Mouse (Mus musculus): ENCODE data around the gene Stk35. TPM values are rescaled to one million over a fixed set of nuclear protein-coding genes. Genes with fewer than 3 reads are reported as not detected.
"Not testable (repeated sequence)": the region's sequence is repeated elsewhere in the genome, so short reads cannot be mapped to it uniquely, and the experiment has no call there.

Gene Stk35
- polyA plus RNA-seq, 1 experiment: 6.9 TPM

DNA sequence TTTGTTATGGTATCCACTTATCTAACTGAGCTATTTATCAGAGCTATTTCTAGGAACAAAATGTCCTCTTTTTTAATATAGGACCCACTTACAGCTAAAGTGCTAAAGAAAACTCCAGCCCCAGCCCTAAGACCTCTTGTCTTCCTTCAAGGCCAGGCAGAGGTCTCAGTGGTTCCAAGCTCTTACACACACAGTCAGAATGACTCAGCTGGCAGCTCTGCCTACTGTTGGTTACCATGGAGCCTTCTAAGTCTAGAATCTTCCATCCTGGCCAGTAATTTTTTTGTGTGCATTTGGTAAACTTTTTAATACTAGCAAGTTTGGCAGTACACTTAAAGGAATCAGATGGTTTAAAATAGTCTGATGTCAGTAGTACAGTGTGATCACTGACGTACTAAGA lies 19.6 kb downstream of the Stk35 start:
- Histone ChIP-seq H3K27ac (replicated peaks; ENCODE audit: low read depth, low read length) (peak overlapping the region; percentile 72), H3K4me3 (ENCODE audit: insufficient read depth, low read depth, low read length) (no peak overlapping the region), H3K4me1 (ENCODE audit: control insufficient read depth, insufficient read depth, insufficient read length, low read length) (peaks cover 40% of the 10 kb centered on the region)

DNA sequence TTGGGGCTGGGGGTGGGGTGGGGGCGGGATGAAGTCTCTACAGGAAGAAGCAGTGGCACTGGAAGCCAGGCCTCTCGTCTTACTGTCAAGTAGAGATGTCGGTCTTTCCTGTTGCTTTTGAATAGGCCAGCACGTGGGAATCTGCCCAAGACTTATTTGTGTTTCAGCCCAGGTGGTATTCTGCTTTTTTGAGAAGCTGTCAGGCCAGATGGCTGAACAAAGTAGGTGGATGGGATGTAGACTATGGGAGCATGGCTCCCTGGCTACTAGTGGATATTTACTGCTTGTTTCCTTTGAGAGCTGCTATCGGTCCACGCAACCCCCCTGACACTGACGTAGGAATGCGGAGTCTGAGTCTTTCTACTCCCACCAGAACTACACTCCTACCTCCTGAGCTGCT lies 20.7 kb downstream of the Stk35 start:
- H3K27ac ChIP-seq (replicated peaks; ENCODE audit: low read depth, low read length): no peak overlapping the region
- H3K4me1 ChIP-seq (ENCODE audit: control insufficient read depth, insufficient read depth, insufficient read length, low read length): peaks cover 30% of the 10 kb centered on the region
- no peak overlapping the region for H3K4me3 ChIP-seq (ENCODE audit: insufficient read depth, low read depth, low read length)

DNA sequence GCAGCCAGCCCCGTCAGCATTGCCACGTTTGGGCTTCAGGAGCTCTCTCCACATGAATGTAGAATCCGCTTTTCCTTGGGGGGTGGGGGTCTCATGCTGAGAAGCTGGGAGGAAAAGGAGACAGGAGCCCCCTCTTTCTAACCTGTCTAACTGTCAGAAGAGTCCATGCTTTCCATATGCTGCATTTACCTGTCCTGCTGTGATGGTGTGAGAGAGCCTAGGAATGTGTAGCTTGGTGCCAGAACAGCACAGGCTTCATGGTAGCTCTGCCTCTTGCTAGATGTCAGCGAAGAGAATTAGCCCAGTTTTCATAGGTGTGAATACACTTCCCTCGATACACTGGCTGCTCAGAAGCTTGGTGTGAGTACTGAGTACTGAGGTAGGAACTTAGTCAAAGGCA lies 21.3 kb downstream of the Stk35 start:
- Histone ChIP-seq H3K4me1 (ENCODE audit: control insufficient read depth, insufficient read depth, insufficient read length, low read length) (peaks cover 28% of the 10 kb centered on the region), H3K27ac (replicated peaks; ENCODE audit: low read depth, low read length) (no peak overlapping the region), H3K4me3 (ENCODE audit: insufficient read depth, low read depth, low read length) (no peak overlapping the region)

DNA sequence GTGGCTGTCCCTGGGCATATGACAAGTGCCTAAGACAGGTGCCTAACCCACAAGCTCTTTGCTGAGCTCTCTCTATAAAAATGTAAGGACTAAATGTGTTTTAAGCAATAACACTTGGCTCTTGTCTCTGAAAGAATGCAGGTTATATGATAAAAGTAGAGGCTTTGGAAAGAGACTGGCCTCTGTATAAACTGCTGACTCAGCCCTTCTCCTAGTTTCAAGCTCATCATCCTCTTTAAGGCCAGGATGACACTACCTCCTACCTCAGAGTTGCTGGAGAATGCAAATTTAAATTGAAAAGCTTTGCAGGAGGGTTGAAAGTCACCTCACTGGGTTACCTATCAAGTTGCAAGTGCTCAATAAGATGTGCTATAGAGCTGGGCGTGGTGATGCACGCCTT lies 23.0 kb downstream of the Stk35 start:
- Histone ChIP-seq H3K4me1 (ENCODE audit: control insufficient read depth, insufficient read depth, insufficient read length, low read length) (peaks cover 19% of the 10 kb centered on the region; the same call in 1 of the 2 replicates), H3K27ac (replicated peaks; ENCODE audit: low read depth, low read length) (no peak overlapping the region), H3K4me3 (ENCODE audit: insufficient read depth, low read depth, low read length) (no peak overlapping the region)

DNA sequence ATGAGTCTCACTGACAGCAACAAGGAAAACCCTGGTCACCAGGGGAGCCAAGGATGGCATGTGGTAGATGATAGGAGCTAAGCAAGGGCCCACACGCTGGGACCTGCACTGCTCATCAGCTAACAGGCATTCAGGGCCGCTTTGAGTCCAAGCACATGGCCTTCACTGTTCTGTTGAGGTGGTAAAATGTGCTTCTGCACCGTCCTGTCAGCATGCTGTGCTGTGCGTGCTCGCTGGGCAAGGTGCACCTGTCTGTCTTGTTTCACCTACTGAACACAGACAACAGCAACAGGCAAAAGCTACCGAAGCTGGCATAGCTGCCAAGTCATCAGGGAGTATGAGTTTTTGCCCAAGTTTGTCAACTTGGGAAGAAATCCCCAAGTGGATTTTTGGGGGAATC lies 23.9 kb downstream of the Stk35 start:
- no peak overlapping the region for H3K27ac ChIP-seq (replicated peaks; ENCODE audit: low read depth, low read length)
- H3K4me3 ChIP-seq (ENCODE audit: insufficient read depth, low read depth, low read length): no peak overlapping the region
- H3K4me1 ChIP-seq (ENCODE audit: control insufficient read depth, insufficient read depth, insufficient read length, low read length): peaks cover 9% of the 10 kb centered on the region; the same call in 1 of the 2 replicates

DNA sequence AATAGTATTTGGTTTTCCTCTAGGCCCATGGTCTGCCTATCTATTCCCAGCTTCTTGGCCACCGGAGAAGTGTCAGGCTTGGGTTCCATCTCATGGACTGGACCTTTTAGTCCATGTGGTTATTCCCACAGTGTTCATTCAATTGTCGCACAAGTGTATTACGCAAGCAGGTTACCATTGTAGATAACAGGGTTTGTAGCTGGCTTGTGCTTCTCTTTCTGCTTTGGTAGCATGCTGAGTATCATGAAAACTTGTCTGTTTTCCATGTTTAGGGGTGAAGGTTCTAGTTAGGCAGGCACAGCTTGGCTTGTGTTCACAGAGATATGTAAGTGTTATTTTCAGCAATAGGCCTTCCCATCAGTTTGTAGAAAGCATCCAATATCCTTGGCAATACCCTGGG lies 25.8 kb downstream of the Stk35 start:
- no peaks in the 10 kb centered on the region for H3K4me1 ChIP-seq (ENCODE audit: control insufficient read depth, insufficient read depth, insufficient read length, low read length)
- H3K27ac ChIP-seq (replicated peaks; ENCODE audit: low read depth, low read length): no peak overlapping the region
- H3K4me3 ChIP-seq (ENCODE audit: insufficient read depth, low read depth, low read length): no peak overlapping the region

DNA sequence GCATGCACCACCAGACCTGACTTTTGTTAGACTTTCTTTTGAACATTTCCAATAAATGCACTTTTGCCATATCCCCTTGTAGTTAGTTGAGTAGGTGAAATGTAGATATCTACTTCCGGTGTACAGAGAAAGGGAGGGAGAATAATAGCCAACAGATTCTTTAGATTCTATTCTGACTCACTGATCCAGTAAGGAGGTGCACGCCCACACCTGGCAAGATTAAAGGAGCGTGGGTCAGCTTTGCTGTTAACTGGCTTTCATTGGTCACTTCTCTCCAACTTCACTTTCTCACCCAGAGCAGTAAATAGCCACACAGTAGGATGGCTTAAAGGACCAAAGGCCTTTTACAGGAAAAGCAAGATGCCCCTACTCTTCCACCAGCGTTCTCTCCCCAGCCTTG lies 32.7 kb downstream of the Stk35 start:
- Histone ChIP-seq H3K4me3 (ENCODE audit: insufficient read depth, low read depth, low read length) (no peak overlapping the region), H3K4me1 (ENCODE audit: control insufficient read depth, insufficient read depth, insufficient read length, low read length) (no peaks in the 10 kb centered on the region), H3K27ac (replicated peaks; ENCODE audit: low read depth, low read length) (no peak overlapping the region)

DNA sequence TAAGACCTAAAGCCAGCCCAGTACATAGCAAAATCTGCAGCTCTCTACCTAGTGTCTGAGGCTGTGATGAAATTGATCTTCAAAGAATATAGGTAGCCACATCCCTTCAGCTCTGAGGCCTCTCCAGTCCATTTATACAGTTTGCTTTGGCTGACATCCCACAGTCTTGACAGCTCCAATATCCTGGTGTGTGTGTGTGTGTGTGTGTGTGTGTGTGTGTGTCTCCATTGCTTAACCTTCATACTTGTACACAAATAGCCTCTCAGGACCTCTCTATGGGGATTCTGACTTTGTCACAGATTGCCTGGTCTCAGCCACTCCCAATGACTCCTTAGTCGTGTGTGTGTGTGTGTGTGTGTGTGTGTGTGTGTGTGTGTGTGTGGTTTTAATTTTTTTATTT lies 33.9 kb downstream of the Stk35 start:
- Histone ChIP-seq H3K4me1 (ENCODE audit: control insufficient read depth, insufficient read depth, insufficient read length, low read length) (no peaks in the 10 kb centered on the region), H3K27ac (replicated peaks; ENCODE audit: low read depth, low read length) (no peak overlapping the region), H3K4me3 (ENCODE audit: insufficient read depth, low read depth, low read length) (no peak overlapping the region)

DNA sequence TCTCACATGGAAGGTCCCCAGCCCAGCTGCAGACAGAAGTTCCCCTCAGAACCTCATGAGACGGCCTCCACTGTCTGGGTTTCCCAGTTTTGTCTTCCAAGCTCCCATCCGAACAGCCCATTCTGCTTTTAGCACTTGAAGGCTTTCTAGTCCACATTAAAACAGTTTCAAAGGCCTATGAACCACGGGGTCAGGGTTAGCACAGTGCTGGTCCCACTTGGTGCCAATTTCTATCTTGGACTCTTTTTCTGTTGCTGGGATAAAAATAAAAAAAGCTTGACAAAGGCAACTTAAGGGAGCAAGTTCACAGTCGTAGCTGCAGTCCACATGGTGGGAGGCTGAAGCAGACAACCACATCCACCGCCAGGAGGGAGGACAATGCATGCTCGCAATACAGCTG lies 34.6 kb downstream of the Stk35 start:
- Histone ChIP-seq H3K27ac (replicated peaks; ENCODE audit: low read depth, low read length) (no peak overlapping the region), H3K4me1 (ENCODE audit: control insufficient read depth, insufficient read depth, insufficient read length, low read length) (no peaks in the 10 kb centered on the region), H3K4me3 (ENCODE audit: insufficient read depth, low read depth, low read length) (no peak overlapping the region)

DNA sequence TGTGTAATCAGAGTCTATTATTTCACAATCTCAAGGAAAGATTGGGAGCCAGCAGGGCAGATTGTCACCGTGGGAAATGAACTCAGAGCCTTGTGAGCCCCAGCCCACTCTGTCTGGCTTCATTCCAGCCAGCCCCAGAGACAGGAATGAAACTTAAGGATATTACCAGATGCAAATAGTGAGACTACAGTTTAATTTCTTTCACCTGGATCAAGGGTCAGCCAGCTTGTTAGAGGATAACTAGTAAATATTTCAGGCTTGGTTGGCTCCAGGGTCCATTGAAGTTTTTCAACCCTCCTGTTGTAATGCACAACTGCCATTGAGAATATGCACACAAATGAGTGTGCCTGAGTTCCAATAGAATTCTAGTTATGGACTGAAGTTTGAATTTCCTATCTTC lies 36.6 kb downstream of the Stk35 start:
- no peak overlapping the region for H3K4me3 ChIP-seq (ENCODE audit: insufficient read depth, low read depth, low read length)
- no peaks in the 10 kb centered on the region for H3K4me1 ChIP-seq (ENCODE audit: control insufficient read depth, insufficient read depth, insufficient read length, low read length)
- no peak overlapping the region for H3K27ac ChIP-seq (replicated peaks; ENCODE audit: low read depth, low read length)

DNA sequence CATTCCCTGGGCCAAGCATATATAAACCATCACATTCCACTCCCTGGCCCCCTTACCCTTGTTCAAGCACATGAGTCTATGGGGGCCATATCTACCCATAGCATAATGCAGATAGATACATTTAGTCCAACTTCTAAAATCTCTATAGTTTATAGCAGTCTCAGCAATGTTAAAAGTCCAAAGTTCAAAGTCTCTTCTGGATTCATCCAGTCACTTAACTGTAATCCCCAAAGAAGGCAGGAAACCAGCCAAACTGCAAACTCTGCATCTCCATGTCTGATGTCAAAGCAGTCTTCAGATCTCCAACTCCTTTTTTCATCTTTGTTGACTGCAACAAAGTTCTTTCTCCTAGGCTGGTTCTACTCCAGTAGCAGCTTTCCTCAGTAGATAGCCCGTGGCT lies 38.0 kb downstream of the Stk35 start:
- no peak overlapping the region for H3K4me3 ChIP-seq (ENCODE audit: insufficient read depth, low read depth, low read length)
- no peak overlapping the region for H3K27ac ChIP-seq (replicated peaks; ENCODE audit: low read depth, low read length)
- H3K4me1 ChIP-seq (ENCODE audit: control insufficient read depth, insufficient read depth, insufficient read length, low read length): no peaks in the 10 kb centered on the region

DNA sequence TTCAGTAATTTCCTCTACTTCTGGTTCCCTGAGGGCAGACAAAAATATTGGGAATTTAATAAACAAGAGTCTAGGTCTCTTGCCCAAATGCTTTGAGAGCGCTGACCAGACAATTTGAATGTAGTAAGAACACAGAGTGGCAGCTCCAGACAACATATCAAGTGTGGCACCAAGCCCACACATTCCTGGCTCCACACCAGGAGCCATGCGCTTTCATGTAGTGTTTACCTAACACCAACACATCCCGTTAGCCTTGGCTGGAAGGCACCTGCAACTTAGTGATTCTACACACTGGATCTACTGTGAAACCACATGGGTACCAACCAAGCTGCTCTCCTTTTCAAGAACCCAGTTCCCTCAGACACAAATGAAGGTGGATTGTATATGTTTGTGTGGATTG lies 45.5 kb downstream of the Stk35 start:
- Histone ChIP-seq H3K4me1 (ENCODE audit: control insufficient read depth, insufficient read depth, insufficient read length, low read length) (no peaks in the 10 kb centered on the region), H3K4me3 (ENCODE audit: insufficient read depth, low read depth, low read length) (no peak overlapping the region), H3K27ac (replicated peaks; ENCODE audit: low read depth, low read length) (no peak overlapping the region)

DNA sequence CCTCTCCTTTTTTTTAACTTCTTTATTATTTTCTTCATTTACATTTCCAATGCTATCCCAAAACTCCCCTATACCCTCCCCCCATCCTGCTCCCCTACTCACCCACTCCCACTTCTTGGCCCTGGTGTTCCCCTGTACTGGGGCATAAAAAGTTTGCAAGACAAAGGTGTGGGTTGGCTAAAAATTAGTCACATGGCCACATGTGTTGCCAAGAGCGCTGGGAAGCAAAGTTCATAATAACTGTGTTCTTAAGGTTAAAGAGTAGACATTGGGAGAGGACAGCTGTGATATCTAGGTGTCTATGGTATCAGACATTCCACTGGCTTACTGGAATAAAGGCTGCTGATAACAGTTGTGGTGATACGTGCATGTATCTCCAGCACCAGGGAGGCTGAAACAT lies 46.2 kb downstream of the Stk35 start:
- H3K27ac ChIP-seq (replicated peaks; ENCODE audit: low read depth, low read length): no peak overlapping the region
- no peak overlapping the region for H3K4me3 ChIP-seq (ENCODE audit: insufficient read depth, low read depth, low read length)
- no peaks in the 10 kb centered on the region for H3K4me1 ChIP-seq (ENCODE audit: control insufficient read depth, insufficient read depth, insufficient read length, low read length)

DNA sequence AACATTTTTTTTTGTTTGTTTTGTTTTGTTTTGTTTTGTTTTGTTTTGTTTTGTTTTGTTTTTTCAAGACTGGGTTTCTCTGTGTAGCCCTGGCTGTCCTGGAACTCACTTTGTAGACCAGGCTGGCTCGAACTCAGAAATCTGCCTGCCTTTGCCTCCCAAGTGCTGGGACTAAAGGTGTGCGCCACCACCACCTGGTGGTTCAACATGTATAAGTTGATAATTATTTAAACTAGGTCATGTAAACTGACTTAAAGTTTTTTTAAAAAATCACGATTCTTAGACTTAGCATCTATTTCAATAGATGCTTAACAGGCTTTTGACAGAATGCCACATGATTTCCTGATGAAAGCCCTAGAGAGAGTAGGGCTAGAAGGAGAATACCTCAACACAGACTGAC lies 48.8 kb downstream of the Stk35 start:
- not testable (repeated sequence) for H3K4me1 ChIP-seq (ENCODE audit: control insufficient read depth, insufficient read depth, insufficient read length, low read length)

DNA sequence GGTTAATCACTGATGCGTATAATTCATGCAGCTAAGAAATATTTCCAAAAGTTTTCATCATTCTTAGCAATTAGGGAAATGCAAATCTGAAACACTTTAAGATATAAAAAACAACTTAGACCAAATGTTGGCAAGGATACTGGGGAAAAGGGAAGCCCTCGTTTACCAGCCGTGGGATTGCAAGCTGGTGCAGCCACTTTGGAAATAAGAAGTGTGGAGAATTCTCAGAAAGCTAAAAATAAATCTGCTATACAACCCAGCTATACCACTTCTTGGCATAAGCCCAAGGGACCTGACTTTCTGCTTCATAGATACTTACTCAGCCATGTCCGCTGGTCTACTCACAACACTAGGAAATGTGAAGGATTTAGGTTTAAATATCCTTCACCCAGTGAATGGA lies 51.2 kb downstream of the Stk35 start:
- Histone ChIP-seq H3K4me3 (ENCODE audit: insufficient read depth, low read depth, low read length) (no peak overlapping the region), H3K27ac (replicated peaks; ENCODE audit: low read depth, low read length) (no peak overlapping the region), H3K4me1 (ENCODE audit: control insufficient read depth, insufficient read depth, insufficient read length, low read length) (no peaks in the 10 kb centered on the region)

More for the DNA sequence above, 48.8 kb downstream of the Stk35 start:
- not testable (repeated sequence) for H3K27ac ChIP-seq (replicated peaks; ENCODE audit: low read depth, low read length); H3K4me3 ChIP-seq (ENCODE audit: insufficient read depth, low read depth, low read length)

DNA sequence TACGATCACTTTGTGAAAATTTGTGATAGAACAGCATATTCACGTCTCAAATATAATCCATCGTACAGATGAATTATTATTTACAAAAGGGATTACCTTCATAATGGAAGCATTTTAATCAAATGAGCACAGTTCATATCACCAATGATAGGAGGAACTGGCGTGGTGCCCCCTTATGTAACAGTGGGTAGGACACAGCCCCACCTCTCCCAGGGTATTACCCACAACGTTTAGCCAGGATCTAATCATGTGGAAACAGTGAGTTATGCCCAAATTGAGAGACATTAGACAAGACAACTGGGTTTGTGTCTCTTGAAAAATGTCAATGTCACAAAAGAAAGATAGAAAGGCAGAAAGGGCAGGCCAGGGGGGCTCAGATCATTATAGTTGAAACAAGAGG lies 62.9 kb downstream of the Stk35 start:
- no peak overlapping the region for H3K4me3 ChIP-seq (ENCODE audit: insufficient read depth, low read depth, low read length)
- H3K4me1 ChIP-seq (ENCODE audit: control insufficient read depth, insufficient read depth, insufficient read length, low read length): no peaks in the 10 kb centered on the region
- no peak overlapping the region for H3K27ac ChIP-seq (replicated peaks; ENCODE audit: low read depth, low read length)

DNA sequence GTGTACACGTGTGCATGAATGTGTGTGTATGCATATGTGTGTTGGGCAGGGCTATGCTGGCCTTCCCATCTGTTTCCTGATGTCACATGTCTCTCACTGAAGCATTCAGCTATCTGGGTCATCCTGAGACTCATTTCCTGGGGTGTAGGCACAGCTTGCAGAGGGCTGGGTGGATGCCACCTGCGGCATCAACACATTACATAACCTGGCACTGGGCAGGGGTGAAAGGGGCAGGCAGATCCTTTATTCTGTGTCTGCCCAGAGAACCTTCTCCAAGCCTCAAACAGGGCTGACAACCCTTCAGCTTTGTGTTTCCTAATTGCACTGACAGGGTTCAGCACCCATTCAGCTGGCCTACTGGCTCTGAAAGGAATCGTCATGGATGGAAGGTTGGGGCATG lies 64.6 kb downstream of the Stk35 start:
- Histone ChIP-seq H3K4me1 (ENCODE audit: control insufficient read depth, insufficient read depth, insufficient read length, low read length) (no peaks in the 10 kb centered on the region), H3K4me3 (ENCODE audit: insufficient read depth, low read depth, low read length) (no peak overlapping the region), H3K27ac (replicated peaks; ENCODE audit: low read depth, low read length) (no peak overlapping the region)
